Mouse (Mus musculus): ENCODE data around the gene Eps8l2.

Eps8l2 gene

DNA sequence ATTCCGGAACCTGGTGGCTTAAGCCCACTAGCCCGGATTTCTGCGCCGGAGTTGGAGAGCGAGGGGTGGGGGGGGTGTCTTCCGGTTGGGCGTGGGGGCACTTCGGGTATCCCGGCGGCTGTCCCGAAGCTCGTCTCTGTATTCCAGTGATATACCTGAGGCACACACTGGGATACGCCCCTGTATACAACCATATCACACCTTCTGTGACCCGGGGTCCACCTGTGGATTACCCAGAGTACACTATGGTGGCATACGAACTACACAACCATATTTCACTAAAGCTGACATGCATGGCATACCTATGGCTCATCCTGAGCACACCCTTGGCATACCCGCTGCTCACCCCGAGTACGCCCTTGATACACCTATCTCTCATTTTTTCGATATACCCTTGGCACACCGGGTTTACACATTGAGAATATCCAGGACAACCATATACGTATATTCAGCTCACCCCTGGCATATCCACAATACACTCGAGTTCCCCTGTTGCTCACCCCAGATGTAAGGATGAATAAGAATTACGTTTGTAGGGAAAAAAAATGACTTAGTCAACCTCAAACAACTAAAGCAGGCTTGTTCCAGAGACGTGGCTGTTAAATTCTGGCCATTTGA lies 10.2 kb upstream of the Eps8l2 start:
- peak in 1 of 2 experiments; percentile 52 for DNase-seq (ENCODE audit: low spot score in 2 of 2)

DNA sequence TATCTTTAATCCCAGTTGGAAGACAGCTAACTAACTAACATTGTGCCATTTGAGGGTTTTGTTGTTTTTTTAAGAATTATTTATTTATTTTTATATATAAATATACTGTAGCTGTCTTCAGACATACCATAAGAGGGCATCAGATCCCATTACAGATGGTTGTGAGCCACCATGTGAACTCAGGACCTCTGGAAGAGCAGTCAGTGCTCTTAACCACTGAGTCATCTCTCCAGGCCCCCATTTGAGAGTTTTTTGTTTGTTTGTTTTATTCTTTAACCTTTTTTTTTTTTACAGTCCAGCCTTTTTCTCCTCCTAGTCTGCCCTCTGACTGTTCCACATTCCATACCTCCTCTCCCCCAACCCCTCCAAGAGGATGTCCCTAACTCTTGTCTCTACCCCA lies 8.0 kb upstream of the Eps8l2 start:
- no peak for DNase-seq (ENCODE audit: low spot score in 2 of 2)

DNA sequence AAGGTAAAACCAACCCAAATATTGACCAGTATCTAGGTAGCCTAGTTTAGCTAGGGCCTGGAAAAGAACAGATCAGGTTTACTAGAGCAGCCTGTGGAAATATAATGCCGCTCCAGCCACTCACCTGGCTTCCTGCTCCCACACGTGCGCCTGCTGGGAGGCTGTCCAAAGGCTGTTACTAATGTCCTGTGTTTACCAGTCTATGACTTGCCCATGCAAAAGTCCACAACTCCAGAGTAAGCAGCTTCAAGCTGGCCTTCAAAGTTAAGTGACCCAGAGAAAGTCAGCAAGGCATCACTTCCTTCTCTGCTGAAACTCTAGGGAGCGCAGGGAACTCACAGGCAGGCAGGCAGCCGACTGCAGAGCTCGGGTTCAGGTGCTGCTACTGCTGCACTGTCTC lies 6.7 kb upstream of the Eps8l2 start:
- DNase-seq (ENCODE audit: low spot score in 2 of 2), result no peak

DNA sequence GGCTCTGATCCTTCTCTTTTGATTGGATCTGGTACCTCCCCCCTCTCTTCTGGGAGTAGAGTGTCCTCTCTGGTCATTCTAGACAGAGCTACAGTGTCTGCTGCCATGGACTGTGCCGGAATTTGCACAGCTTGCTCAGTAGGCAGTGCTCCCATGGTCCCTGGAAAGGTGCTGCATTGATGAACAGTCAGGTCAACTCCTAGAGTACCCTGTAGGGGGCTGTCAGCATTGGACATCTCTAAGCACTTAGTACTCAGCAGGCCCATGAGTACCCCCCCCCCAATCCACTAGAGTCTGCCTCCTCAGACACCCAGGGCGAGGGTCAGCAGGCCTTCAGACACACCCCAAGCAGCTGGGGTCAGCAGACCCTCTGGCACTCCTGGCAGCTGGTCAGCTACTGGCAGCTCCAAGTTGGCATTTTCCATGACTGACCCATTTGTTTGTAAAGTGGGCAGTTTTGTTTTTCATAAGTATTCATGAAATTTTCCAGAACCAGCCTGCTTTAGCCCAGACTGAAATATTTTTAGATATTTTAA lies 3.6 kb upstream of the Eps8l2 start:
- no peak for DNase-seq (ENCODE audit: low spot score in 2 of 2)

DNA sequence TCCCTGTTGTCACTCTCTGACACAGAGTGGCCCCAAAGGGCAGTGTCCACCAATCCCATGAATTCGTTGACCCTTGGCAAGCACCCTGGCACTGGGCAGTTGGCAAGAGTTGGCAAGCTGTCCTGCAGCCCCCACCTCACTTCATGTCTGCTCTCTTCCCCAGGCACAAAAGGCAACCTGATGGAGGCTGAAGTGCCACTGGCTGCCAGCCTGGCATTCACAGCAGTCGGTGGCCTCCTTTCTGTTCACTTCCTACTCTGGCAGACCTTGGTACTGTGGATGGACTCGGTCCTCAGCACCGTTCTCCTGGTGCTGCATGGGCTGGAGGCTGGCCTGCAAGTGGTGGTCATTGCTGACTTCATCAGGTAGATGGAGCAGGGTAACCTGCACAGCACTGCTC lies 3.0 kb upstream of the Eps8l2 start:
- DNase-seq (ENCODE audit: low spot score in 2 of 2), result peak in 1 of 2 experiments; percentile 29

DNA sequence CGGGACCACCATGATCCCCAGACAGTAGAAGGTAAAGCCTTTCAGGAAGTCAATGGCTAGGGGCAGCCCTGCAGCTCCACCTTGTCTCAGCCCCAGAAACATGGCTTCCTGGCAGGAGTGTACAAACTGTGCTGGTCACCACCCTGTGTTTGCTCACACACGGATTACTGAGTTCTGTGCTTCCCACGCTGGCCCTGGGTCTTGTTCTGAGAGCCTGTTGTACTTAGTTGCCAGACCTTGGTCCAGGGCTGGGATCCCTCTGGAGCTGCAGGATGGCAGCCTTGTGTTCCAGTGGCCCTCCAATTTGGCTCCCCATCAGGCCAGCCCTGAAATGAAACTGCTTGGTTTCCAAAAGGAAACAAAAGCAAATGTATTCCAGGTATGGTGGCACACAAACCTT lies 2.4 kb upstream of the Eps8l2 start:
- no peak for DNase-seq (ENCODE audit: low spot score in 2 of 2)

DNA sequence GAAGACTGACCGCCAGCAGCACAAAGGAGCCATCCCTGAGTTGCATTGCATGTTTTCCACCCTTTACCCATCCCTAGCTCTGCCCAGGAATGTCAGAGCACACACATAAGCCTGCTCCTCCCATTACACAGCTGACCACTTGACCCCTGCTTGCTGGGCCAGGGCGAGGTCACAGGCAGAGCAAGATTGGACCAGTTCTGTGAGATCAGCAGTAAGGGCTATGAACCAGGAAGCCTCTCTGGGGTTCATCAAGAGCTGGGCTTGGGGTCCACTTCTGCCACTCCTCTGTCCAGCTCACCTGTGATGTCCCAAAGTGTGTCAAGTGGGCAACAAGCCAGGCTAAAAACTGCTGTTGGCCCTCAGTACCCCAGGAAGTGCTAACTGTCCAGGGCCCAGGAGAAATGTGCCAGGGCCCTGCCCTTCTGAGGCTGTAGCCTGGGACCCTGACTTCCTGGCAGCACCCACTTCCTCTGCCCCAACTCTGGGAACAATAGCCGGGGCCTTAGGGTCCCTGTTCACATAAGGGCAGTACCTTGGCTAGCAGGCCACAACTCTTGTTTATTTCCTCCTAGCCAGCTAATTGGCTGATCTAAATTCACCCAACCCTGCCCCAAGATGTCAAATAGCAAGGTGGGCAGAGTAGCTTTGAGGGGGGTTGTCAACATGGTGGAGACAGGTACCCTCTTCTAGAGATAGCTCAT lies 814 bp upstream of the Eps8l2 start:
- DNase-seq (ENCODE audit: low spot score in 2 of 2), result no peak

DNA sequence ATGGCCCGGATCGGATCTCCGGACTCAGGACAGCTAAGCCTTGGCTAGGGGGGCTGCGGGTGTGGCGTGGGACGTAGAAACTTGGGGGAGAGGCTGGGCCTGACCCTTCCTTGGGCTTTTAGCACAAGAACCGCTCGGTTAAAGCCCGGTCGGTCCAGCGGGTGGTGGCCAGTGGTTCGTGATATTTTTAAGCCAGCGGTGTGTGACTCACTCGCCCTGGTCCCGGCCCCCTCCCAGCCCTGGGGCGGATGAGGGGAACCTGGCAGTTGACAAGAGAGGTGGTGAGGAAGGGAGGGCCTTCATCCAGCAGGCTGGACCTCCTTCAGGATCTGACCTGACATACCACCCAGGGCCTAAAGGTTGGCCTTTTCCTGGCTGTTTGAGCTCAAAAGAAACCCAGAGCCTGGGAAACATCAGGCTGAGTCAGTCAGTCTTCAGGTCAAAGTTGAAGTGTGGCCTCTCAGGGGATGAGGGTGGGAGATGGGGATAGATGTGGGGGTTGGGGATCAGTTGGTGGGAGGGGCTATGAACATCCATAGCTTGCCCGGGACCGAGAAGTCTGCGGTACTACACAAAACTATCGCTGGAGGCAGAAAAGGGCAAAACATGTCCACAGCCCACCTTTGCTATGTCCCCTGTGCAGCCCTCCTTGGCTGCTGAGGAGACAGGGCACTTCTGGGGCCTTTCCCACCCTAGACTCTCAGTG lies 688 bp downstream of the Eps8l2 start:
- no peak for DNase-seq (ENCODE audit: low spot score in 2 of 2)

DNA sequence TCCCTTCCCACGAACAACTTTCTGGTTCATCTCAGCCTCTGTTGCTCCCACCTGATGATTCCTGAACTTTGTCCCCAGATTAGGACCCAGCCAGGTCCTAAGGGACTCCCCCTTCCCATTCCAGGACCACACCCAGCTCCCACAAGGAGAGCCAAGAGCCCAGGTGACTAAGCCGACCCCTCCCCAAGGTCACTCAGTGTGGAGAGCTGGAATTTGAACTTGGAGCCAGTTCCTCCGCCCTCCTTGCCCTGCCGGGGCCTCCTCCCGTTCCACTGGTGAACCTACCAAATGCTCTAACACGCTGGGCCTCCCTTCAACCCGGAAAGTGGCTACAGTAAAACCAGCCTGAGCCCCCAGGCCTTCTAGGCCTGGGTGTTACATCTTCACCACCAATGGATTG lies 1.3 kb downstream of the Eps8l2 start:
- DNase-seq (ENCODE audit: low spot score in 2 of 2), result no peak

DNA sequence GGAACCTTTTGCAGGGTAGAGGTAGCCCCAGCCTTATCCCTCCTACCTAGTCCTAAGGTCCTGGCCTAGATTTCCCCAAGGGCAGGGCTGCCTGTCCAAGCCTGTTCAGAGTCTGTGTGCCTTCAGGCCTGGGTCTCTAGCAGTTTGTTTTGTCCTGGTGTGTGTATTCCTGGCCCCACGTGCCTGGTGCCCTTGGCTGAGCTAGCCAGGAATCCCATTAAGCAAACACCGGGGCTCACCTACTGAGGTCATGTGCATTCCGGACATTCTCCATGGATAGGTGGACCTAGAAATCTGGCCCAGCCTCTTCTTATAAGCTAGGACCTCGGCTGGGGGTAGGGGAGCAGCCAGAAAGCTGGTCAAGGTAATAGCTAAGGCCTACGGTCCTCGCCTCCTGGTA lies 1.8 kb downstream of the Eps8l2 start:
- DNase-seq (ENCODE audit: low spot score in 2 of 2), result no peak

DNA sequence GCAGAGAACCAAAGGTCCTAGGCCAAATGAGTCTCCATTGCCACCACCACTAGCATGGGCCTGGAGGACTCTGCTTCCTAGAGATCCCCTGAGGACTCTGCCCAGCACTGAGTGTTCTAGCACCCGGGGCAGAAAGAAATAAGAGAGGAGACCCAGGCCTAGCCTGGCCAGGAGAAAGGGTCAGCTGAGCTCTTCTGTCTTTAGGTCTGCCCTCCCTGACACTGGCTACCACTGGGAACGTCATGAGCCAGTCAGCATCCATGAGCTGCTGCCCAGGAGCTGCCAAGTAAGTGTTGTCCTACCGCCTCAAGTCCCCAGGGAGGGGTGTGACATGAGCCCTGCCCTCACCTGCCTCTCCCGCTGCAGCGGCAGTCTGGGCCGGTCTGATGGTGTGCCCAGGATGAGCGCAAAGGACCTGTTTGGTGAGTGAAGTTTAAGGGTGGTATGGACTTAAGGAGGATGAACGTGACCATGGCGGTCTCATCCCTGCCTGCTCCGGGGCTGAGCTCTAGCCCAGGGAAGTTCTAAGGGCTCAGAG lies 3.1 kb downstream of the Eps8l2 start:
- no peak for DNase-seq (ENCODE audit: low spot score in 2 of 2)

DNA sequence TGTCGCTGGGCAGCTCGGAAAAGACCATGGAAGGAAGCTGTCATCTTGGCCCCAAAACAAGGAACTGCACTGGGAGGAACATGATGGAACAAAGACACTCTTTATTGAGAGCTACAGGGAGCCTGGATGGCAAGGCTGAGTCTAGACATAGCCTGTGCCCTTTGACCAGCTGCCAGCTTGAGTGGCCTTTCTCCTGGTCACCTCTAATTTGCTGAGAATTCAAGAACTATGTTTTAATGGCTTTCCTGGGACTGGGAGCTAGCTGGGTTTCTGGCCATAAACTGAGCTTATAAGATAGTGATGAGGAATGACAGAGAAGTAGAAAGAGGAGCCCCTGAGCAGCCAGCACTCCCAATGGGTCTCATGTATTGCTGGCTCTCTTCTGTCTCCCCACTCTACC lies 4.5 kb downstream of the Eps8l2 start:
- no peak for DNase-seq (ENCODE audit: low spot score in 2 of 2)

DNA sequence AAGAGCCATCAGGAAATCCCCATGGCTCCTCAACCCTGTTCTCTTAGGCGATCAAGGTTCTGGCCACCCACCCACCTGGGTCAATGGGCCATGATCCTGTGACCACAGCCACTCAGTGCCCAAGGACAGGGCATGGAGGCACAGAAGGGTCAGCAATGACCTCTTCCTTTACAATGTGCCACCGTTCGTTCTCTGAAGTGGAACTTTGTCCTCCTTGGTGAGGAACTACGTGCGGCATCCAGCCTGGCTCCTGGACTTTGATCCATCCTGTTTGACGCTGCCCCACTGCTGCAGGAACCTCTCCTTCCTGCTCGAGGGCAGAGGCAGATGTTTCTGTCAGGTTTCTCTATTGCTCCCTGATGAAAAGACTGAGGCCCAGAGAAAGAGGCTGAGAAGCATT lies 5.0 kb downstream of the Eps8l2 start:
- DNase-seq (ENCODE audit: low spot score in 2 of 2), result no peak

DNA sequence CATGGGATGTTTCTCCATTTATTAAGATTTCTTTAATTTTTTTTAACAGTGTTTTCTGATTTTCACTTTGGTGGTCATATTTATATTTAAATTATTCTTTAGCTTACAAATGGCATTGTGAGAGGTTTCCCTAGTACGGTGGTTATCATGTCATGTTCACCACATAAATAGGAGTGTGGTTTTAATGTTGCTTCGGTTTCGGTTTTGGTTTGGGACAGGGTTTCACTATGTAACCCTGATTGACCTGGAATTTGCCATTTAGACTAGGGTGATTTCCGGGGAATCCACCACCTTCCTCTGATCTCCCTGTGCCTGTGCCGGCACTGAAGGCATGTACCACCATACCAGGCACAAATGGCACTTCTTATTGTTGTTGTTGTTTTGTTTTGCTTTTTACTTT lies 6.1 kb downstream of the Eps8l2 start:
- DNase-seq (ENCODE audit: low spot score in 2 of 2), result no peak

DNA sequence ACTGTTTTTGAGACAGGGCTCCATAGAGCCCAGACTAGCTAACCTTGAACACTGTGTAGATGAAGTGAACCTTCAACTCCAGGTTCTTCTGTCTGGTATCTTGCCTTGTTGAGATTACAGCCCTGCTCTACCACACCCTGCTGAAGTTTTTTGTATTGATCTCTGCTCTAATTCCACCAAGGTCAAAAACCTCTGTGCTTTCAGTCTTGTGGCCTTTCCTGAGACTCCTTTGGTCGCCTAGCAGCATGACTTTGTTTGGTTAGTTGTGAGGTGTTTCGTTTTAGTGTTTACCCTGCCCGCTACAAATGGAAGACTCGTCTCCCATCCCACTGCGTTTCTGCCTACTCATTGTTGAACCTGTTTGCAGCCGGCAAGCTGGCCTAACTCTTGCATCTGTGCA lies 12.4 kb downstream of the Eps8l2 start:
- DNase-seq (ENCODE audit: low spot score in 2 of 2), result no peak

DNA sequence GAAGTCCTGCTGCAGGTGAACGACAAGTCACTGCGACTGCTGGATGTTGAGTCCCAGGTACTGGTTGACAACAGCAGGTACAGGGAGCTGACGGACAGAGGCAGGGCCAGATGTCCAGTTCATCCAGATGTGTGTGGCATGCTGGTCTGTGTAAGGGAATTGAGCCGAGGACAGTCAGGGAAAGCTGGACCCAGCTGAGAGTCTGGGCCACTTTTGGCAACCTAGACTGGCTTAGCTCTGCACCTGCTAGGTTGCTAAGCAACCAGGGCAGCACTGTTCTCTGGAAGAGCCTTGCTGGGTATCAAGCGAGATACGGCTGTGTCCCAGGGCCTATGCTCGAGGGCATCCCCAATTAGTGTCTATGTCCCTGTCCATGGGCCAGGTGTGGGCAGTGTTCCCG lies 16.4 kb downstream of the Eps8l2 start:
- no peak for DNase-seq (ENCODE audit: low spot score in 2 of 2)

DNA sequence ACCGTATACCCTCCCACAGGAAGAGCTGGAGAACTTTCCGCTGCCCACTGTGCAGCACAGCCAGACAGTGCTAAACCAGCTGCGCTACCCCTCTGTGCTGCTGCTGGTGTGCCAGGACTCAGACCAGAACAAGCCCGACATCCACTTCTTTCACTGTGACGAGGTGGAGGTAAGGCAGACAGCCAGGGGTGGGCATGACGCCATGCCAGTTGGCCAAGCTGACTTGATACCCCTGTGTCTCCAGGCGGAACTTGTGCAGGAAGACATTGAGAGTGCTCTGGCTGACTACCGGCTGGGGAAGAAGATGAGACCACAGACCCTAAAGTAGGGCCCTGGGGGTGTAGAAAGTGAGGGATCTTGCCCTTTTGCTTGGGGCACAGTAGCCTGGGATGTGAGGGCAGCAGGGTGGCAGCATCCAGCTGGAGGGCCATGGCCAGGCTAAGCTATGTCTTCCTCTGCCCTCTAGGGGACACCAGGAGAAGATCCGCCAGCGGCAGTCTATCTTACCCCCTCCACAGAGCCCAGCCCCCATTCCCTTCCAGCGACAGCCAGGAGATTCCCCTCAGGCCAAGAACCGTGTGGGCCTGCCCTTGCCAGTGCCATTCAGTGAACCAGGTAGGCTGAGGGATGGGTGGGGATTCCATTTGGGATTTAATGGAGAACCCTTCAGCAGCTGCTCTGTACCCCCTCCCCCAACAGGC lies 17.1 kb downstream of the Eps8l2 start:
- DNase-seq (ENCODE audit: low spot score in 2 of 2), result no peak

DNA sequence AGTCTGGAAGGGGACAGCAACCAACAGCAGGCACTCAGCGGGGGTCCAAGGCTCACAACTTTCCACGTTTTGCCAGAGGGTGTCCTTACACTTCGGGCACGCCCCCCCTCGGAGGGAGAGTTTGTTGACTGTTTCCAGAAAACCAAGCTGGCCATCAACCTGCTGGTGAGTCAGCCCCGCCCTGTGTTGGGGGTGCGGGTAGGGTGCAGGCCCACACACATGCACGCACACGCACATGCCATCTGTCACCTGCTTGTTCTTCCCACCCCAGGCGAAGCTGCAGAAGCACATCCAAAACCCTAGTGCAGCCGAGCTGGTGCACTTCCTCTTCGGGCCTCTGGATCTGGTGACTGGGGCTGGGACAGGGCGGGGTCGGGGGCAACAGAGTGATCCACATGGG lies 18.3 kb downstream of the Eps8l2 start:
- DNase-seq (ENCODE audit: low spot score in 2 of 2), result no peak

DNA sequence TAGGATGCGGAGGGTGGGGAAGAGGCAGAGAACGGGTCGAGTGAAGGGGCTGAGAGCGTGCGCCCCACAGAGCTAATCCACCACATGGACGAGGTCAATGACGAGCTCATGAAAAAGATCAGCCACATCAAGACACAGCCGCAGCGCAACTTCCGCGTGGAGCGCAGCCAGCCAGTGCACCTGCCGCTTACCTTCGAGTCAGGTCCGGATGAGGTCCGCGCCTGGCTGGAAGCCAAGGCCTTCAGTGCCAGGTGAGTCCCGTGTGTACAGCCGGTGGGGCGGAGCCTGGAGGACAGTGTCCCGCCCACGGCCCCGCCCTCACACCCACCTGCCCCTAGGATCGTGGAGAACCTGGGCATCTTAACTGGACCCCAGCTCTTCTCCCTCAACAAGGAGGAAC lies 22.8 kb downstream of the Eps8l2 start:
- DNase-seq (ENCODE audit: low spot score in 2 of 2), result no peak

DNA sequence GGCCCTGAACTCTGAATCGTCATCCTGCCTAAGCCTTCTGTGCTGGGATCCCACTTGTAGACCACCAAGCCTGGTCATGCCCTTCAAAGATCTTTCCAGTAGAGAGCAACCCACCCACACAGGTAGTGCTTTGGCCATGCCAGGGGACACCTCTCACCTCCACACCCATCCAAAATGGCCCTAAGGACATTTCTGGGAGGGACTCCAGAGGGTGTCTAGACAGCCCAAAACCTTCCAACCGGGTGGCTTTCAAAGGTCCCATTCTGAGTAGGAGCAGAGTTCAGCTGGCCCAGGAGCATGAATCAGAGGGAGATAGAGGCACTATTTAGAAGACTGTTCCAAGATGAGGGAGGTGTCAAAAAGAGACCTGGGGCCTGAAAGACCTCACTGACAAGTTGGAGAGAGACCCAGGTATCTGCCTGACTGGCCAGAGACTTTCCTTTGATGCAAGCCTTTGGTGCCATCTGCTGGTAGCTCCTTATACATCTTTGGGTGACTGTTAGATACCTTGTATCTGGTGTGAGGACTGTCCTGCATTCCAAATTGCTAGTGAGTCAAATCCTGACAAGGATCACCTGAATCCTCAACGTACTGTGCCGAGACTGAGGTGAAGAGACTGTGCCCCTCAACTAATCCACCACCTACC lies 24.5 kb downstream of the Eps8l2 start:
- peak in 1 of 2 experiments; percentile 60 for DNase-seq (ENCODE audit: low spot score in 2 of 2)

DNA sequence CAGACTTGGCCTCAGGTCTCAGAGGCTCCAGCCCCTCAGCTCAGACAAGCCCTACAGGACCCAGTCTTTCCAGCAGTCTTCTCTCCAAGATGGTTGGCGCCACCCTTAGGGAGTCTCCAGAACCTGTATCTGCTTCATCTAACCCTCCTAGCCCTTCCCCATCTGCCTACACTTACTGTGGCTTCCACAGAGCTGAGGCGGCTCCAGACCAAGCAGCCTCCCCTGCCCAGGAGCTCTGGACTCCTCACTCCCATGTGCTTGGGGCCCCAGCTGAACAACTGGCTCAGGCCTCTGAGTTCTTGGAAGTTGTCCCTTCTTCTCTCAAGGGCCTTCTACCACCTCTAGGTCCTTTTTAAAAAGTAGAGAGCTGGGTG lies 25.1 kb downstream of the Eps8l2 start:
- no peak for DNase-seq (ENCODE audit: low spot score in 2 of 2)

Data from frontal cortex, postnatal 10 days (tissue).